Mouse (Mus musculus) embryo, embryonic 9.5 days (tissue): ENCODE measurements at regions not wholly inside any gene's neighbourhood (a gene's known extent, or its start where the extent isn't known, plus 50 kb on each side); places are given as distances from the start of the nearest gene placed in this dataset.

Experiments used
- DNase-seq: peaks from one replicate; pipeline ENCODE4 v3.0.0-alpha.2; 2017; ENCODE audit errors: extremely low spot score

GRCm38 (mm10) chr15:11774717-11775116, 132.4 kb downstream of the Npr3 start:
- no peak for DNase-seq

- DNase-seq: no peak
Observed at GRCm38 (mm10) chr15:11770596-11770995, 136.5 kb downstream of the Npr3 start.

- DNase-seq: no peak
Observed at GRCm38 (mm10) chr15:11757963-11758362, 149.1 kb downstream of the Npr3 start.

GRCm38 (mm10) chr15:11756786-11757185, 150.3 kb downstream of the Npr3 start:
- DNase-seq: no peak

- peak; percentile 57 for DNase-seq
Observed at GRCm38 (mm10) chr15:11753216-11753615, 153.9 kb downstream of the Npr3 start.

GRCm38 (mm10) chr15:11750893-11751292, 156.2 kb downstream of the Npr3 start:
- no peak for DNase-seq

GRCm38 (mm10) chr15:11749509-11749908, 157.6 kb downstream of the Npr3 start:
- DNase-seq: no peak

GRCm38 (mm10) chr15:11748306-11748705, 158.8 kb downstream of the Npr3 start:
- no peak for DNase-seq

- DNase-seq: no peak
Observed at GRCm38 (mm10) chr15:11746754-11747153, 160.3 kb downstream of the Npr3 start.

GRCm38 (mm10) chr15:11745629-11746372, 161.3 kb downstream of the Npr3 start:
- DNase-seq: no peak

- DNase-seq: no peak
Observed at GRCm38 (mm10) chr15:11744903-11745302, 162.2 kb downstream of the Npr3 start.

GRCm38 (mm10) chr15:11744296-11744695, 162.8 kb downstream of the Npr3 start:
- DNase-seq: no peak

- no peak for DNase-seq
Observed at GRCm38 (mm10) chr15:11742820-11743219, 164.3 kb downstream of the Npr3 start.

GRCm38 (mm10) chr15:11742346-11742729, 164.7 kb downstream of the Npr3 start:
- peak; percentile 33 for DNase-seq

- peak; percentile 31 for DNase-seq
Observed at GRCm38 (mm10) chr15:11741598-11742345, 165.3 kb downstream of the Npr3 start.

GRCm38 (mm10) chr15:11737436-11738000, 169.6 kb downstream of the Npr3 start:
- no peak for DNase-seq

- no peak for DNase-seq
Observed at GRCm38 (mm10) chr15:11734639-11735265, 172.3 kb downstream of the Npr3 start.

- no peak for DNase-seq
Observed at GRCm38 (mm10) chr15:11729381-11729780, 177.7 kb downstream of the Npr3 start.

- DNase-seq: no peak
Observed at GRCm38 (mm10) chr15:11725620-11726530, 181.2 kb downstream of the Npr3 start.

- DNase-seq: no peak
Observed at GRCm38 (mm10) chr15:11720645-11721044, 186.4 kb downstream of the Npr3 start.

- DNase-seq: no peak
Observed at GRCm38 (mm10) chr15:11716168-11716842, 190.8 kb downstream of the Npr3 start.
